Mouse (Mus musculus): Measurements from ENCODE around the gene Ndufv3.

- TF ChIP-seq CTCF (conservative IDR thresholded peaks at IDR 0.05; ENCODE audit: low read length): no peak
- TF ChIP-seq POU5F1 (IDR thresholded peaks at IDR 0.05; ENCODE audit: borderline replicate concordance, low read length): no peak
Observed at GRCm38 (mm10) chr17:31519344-31519945, 470 bp upstream of the Ndufv3 start.

All from E14TG2a.4 (cell line).